Mouse (Mus musculus): ENCODE data around the gene A930004D18Rik.
A peak's percentile ranks its signal among the peaks of the same experiment; 100 is the strongest.

DNA sequence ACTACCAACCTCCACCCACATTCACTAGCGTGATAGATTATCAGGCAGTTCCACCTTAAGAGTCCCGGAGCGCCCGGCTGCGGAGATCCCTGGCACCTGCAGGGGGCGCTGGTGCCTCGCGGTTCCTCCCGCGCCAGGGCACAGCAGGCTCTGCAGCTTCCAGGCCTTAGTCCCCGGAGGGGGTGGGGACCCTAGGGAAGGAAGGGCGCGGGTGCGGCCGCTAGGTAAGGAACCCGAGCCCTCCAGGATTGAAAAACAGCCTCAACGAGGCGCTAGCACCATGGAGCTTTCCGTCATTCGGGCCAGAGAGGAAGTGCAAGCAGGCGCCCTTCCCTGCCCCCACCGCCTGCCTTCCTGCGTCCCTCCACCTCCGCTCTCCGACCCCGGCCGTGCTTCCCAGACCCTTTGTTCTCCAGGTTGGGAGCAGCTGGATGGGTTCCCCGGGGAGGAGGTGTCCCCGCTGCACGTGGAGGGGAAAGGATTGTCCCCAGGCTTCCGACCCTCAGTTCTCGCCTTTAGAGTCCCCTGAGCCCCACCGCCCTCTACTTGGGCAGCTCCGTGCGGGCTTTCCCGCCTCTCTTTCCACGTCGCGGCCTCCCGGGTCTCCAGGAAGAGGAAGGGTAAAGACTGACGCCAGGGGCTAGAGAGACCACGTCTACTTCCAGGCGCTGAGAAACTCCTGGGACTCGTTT lies 9.9 kb downstream of the A930004D18Rik start:
- TF ChIP-seq CTCF (conservative IDR thresholded peaks at IDR 0.05; ENCODE audit: low read length): peak; percentile 51
- no peak for TF ChIP-seq POU5F1 (IDR thresholded peaks at IDR 0.05; ENCODE audit: borderline replicate concordance, low read length)
